Mouse (Mus musculus) heart, adult 2 months (tissue): Measurements from ENCODE around the gene Fahd1. TPM values are rescaled to one million over a fixed set of nuclear protein-coding genes. Genes with fewer than 3 reads are reported as not detected.

Experiments
- DNase-seq, 2 experiments: peaks; one replicate each; pipeline ENCODE4 v3.0.0; 2021
- H3K27ac ChIP-seq: fragments of 200-600 bp; 2 replicates; pipeline ENCODE4 v1.8.1; 2022
- H3K27me3 ChIP-seq: fragments of 200-500 bp; 2 replicates; pipeline ENCODE4 v1.6.1; 2012; ENCODE audit warnings: mild to moderate bottlenecking, low read length, inconsistent platforms, mixed read lengths; ENCODE audit not compliant: control insufficient read depth, insufficient read depth
- H3K36me3 ChIP-seq: fragments of 200-500 bp; 2 replicates; pipeline ENCODE4 v1.6.1; 2012; ENCODE audit warnings: low read length, inconsistent platforms; ENCODE audit not compliant: control insufficient read depth, insufficient read depth
- H3K4me1 ChIP-seq: fragments of 200-500 bp; 2 replicates; pipeline ENCODE4 v1.6.1; 2011; ENCODE audit warnings: low read length; ENCODE audit not compliant: control insufficient read depth, insufficient read depth
- H3K4me3 ChIP-seq: fragments of 200-600 bp; 2 replicates; pipeline ENCODE4 v1.8.1; 2022
- H3K79me2 ChIP-seq: fragments of 200-500 bp; replicated peaks from 2 replicates; pipeline ENCODE4 v1.6.1; 2012; ENCODE audit warnings: mild to moderate bottlenecking, inconsistent platforms, low read length, moderate library complexity, mixed read lengths; ENCODE audit not compliant: control insufficient read depth, insufficient read depth
- H3K9ac ChIP-seq: fragments of 200-500 bp; 2 replicates; pipeline ENCODE4 v1.6.1; 2012; ENCODE audit warnings: low read depth, mild to moderate bottlenecking, control low read depth, inconsistent platforms, low read length, mixed read lengths
- CTCF ChIP-seq: fragments of 200-600 bp; IDR thresholded peaks from 2 replicates; pipeline ENCODE4 v1.8.1; 2022; ENCODE audit warnings: antibody characterized with exemption, mild to moderate bottlenecking, moderate library complexity
- EP300 ChIP-seq: fragments of 200-500 bp; IDR thresholded peaks from 2 replicates; pipeline ENCODE4 v1.6.1; 2011; ENCODE audit warnings: low read depth, low read length, control low read depth; ENCODE audit not compliant: insufficient read depth
- POLR2A ChIP-seq: fragments of 200-500 bp; IDR thresholded peaks from 2 replicates; pipeline ENCODE4 v1.6.1; 2011; ENCODE audit warnings: mild to moderate bottlenecking, low read depth, low read length, control low read depth; ENCODE audit not compliant: insufficient read depth
- WGBS: fragments of 180-500 bp; shearing (Covaris S2); methylation state at CpG from one replicate; pipeline ENCODE4 v1.1.7; 2018; 5-methylcytosine and 5-hydroxymethylcytosine counted together
- intact Hi-C: fragments of 180-260 bp; cut with DNase I; formaldehyde crosslinking; loops from one replicate; pipeline ENCODE4 v1.15.1; 2025
- polyA plus RNA-seq: library from polyadenylated mRNA; depleted of rRNA; stranded (reverse); fragments of >200 nt; gene quantifications from 2 replicates; pipeline ENCODE4 v1.2.3, GENCODE M21; 2012
- total RNA-seq, 2 experiments: library from RNA; stranded (reverse); gene quantifications; 2 replicates each; pipeline ENCODE4 v1.2.3; 2021

Gene Fahd1
- total and polyA plus RNA-seq, 3 experiments, result 42.7 to 81.5 (median 80.3) TPM

DNA sequence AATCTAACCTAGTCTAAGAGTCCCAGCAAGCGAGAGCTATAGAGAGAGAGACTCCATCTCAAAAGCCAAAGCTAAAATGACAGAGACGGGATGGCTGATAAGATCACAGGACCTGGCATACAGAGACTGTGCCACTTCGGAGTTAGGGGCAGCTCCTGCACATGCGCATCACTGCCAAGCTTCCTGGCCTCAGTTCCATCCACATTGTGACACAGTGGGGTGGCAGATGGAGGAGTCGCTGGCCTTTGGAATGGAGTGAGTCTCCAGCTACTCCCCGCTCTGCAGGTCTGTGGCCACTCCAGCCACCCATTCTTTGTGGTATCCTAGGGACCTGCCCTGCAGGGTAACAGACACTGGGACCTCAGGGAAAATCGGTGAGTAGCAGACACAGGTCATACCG lies 15.6 kb upstream of the Fahd1 start, which contains the start of gene Igfals:
Gene Igfals (plus strand): TSS at position 222 of the 400 bp plus-strand sequence.
- Histone ChIP-seq H3K27ac (no peak within 1 kb of the TSS), H3K27me3 (no peaks in the 10 kb centered on the region), H3K79me2 (no peaks in the 10 kb centered on the region), H3K4me1 (no peaks in the 10 kb centered on the region), H3K4me3 (no peak within 1 kb of the TSS), H3K36me3 (no peaks in the 10 kb centered on the region), H3K9ac (no peak within 1 kb of the TSS)
- DNase-seq, result no peak
- WGBS, result 89% methylated on average over 8 of the region's 8 CpGs
- no peak for TF ChIP-seq CTCF
- TF ChIP-seq EP300, result no peak
- TF ChIP-seq POLR2A, result no peak
- intact Hi-C loops, result no loop called here

DNA sequence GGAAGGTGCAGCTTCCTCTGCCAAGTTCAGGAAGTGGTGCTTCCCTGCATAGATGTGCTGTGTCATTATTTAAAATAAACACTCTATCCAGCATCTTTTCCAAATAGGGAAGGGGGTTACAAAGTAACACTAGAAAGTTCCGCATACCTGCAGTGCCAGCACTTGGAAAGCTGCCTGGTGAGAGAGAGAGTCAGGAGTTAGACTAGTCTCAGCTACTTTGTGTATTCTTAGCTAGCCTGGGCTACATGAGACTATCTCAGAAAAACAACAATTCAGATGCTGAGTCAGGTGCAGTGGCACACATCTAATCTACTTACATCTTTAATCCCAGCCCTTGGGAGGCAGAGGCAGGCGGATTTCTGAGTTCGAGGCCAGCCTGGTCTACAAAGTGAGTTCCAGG lies 11.6 kb upstream of the Fahd1 start:
- no peaks in the 10 kb centered on the region for H3K79me2 ChIP-seq
- 90% methylated on average over 3 of the region's 3 CpGs for WGBS
- H3K4me1 ChIP-seq, result no peaks in the 10 kb centered on the region; the same call in 1 of the 2 replicates
- H3K27me3 ChIP-seq, result no peaks in the 10 kb centered on the region
- DNase-seq, result no peak
- intact Hi-C loops, result no loop called here
- no peak overlapping the region for H3K9ac ChIP-seq
- no peaks in the 10 kb centered on the region for H3K36me3 ChIP-seq
- no peak overlapping the region for H3K4me3 ChIP-seq
- no peak overlapping the region for H3K27ac ChIP-seq
- TF ChIP-seq POLR2A (no peak), CTCF (no peak), EP300 (no peak)

GRCm38 (mm10) chr17:24860076-24860475 lies 9.9 kb upstream of the Fahd1 start:
- Histone ChIP-seq H3K4me1 (no peaks in the 10 kb centered on the region; the same call in 1 of the 2 replicates), H3K4me3 (no peak overlapping the region), H3K9ac (no peak overlapping the region), H3K36me3 (no peaks in the 10 kb centered on the region), H3K27me3 (no peaks in the 10 kb centered on the region), H3K27ac (no peak overlapping the region), H3K79me2 (no peaks in the 10 kb centered on the region)
- TF ChIP-seq POLR2A (no peak), CTCF (no peak), EP300 (no peak)
- intact Hi-C loops, result no loop called here
- no peak for DNase-seq
- WGBS, result 88% methylated on average over 8 of the region's 8 CpGs

GRCm38 (mm10) chr17:24858967-24859366 lies 8.8 kb upstream of the Fahd1 start:
- intact Hi-C loops, result no loop called here
- DNase-seq, result no peak
- H3K36me3 ChIP-seq, result no peaks in the 10 kb centered on the region
- no peaks in the 10 kb centered on the region; the same call in 1 of the 2 replicates for H3K4me1 ChIP-seq
- H3K4me3 ChIP-seq, result no peak overlapping the region
- TF ChIP-seq EP300 (no peak), POLR2A (no peak), CTCF (no peak)
- 68% methylated on average over 6 of the region's 6 CpGs for WGBS
- H3K9ac ChIP-seq, result no peak overlapping the region
- no peak overlapping the region for H3K27ac ChIP-seq
- H3K27me3 ChIP-seq, result no peaks in the 10 kb centered on the region
- H3K79me2 ChIP-seq, result no peaks in the 10 kb centered on the region

GRCm38 (mm10) chr17:24857831-24858470 lies 7.8 kb upstream of the Fahd1 start:
- Histone ChIP-seq H3K27me3 (no peaks in the 10 kb centered on the region), H3K79me2 (no peaks in the 10 kb centered on the region), H3K27ac (no peak overlapping the region), H3K9ac (no peak overlapping the region), H3K4me1 (no peaks in the 10 kb centered on the region; the same call in 1 of the 2 replicates), H3K36me3 (no peaks in the 10 kb centered on the region), H3K4me3 (no peak overlapping the region)
- 83% methylated on average over 8 of the region's 8 CpGs for WGBS
- DNase-seq, result no peak
- intact Hi-C loops, result no loop called here
- TF ChIP-seq POLR2A, result no peak
- TF ChIP-seq CTCF, result no peak
- TF ChIP-seq EP300, result no peak

GRCm38 (mm10) chr17:24856589-24856988 lies 6.4 kb upstream of the Fahd1 start:
- no peak for DNase-seq
- H3K79me2 ChIP-seq, result no peaks in the 10 kb centered on the region
- H3K4me3 ChIP-seq, result no peak overlapping the region
- no peaks in the 10 kb centered on the region for H3K36me3 ChIP-seq
- intact Hi-C loops, result no loop called here
- no peaks in the 10 kb centered on the region for H3K27me3 ChIP-seq
- H3K4me1 ChIP-seq, result no peaks in the 10 kb centered on the region; the same call in none of the 2 replicates
- H3K27ac ChIP-seq, result no peak overlapping the region
- 91% methylated on average over 13 of the region's 13 CpGs for WGBS
- TF ChIP-seq POLR2A, result no peak
- no peak for TF ChIP-seq EP300
- no peak for TF ChIP-seq CTCF
- H3K9ac ChIP-seq, result no peak overlapping the region
